Mouse (Mus musculus): ENCODE measurements around the gene Prss3. TPM values are rescaled to one million over a fixed set of nuclear protein-coding genes. Genes with fewer than 3 reads are reported as not detected.
"Not testable (repeated sequence)": the region's sequence is repeated elsewhere in the genome, so short reads cannot be mapped to it uniquely, and the experiment has no call there.

The Prss3 gene
- total RNA-seq (2021): not detected
- long read RNA-seq, experiment 1: 0 reads
- long read RNA-seq, experiment 2: 0 reads

DNA sequence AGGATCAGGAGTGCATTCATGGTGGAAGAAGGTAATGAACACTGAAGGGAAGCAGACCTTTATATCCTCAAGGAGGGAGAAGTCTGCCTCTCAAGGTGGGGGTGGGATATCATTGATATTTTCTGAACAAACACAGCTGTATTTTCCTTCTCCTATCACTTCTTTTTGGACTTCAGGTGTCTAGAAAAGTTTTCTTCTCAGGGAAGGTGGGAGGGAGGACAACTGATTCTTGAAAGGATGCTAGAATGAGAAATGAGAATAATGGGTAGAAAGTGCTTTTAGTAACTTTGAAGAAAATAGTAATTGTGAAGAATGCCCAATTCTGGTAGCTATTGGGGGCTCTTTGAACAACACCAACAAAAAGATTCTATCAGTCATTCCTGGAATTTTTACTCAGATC, at the start of gene Prss3:
Gene Prss3, minus strand, starts transcription at position 101 of the 400 bp plus-strand sequence.
- intact Hi-C loops (cut with DNase I); DNase-seq (ENCODE audit: extremely low spot score in 1 of 2, low spot score in 2 of 2); H3K4me3 ChIP-seq; H3K27ac ChIP-seq: not testable (repeated sequence)

DNA sequence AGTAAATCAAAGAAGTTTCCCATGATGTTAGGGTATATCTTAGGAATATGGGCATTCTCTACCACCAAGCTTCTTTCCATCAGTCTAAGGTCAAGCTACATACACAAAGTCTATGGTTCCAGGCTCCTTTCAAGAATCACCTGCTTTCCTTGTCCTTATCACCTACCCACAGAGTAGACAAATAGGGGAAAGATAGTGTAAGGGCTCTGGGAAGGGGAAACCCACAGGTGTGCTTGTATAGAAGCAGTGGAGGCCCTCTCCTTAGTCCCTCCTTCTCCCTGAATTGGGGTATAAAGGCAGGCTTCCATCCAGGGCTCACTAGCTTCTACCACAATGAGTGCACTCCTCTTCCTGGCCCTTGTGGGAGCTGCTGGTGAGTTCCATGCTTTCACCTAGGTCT, 14.6 kb upstream of the Prss3 start, which contains the start of gene Gm5771:
Gene Gm5771, plus strand, starts transcription at position 301 of the 400 bp plus-strand sequence.
- H3K4me3 ChIP-seq; DNase-seq (ENCODE audit: extremely low spot score in 1 of 2, low spot score in 2 of 2); H3K27ac ChIP-seq; intact Hi-C loops (cut with DNase I): not testable (repeated sequence)

DNA sequence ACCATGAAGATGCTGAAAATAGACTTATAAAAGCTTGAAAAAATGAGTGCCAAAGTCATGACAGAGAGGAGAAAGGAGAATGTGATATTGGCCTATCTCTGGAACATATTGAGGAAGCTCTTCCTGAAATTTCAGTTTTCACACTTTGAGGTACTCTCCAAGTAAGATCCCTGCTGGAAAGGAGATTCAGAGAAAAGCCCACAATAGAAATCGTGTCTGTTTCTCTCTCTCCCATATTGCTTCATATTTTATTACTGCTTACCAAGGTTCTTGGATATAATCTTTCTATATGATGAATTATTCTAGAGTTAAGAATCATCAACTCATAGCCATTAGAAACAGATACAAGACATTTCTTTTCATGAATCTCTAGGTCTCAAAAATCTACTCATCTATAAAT, 14.2 kb upstream of the Prss3 start:
- H3K4me3 ChIP-seq; DNase-seq (ENCODE audit: extremely low spot score in 1 of 2, low spot score in 2 of 2); H3K27ac ChIP-seq; intact Hi-C loops (cut with DNase I): not testable (repeated sequence)

DNA sequence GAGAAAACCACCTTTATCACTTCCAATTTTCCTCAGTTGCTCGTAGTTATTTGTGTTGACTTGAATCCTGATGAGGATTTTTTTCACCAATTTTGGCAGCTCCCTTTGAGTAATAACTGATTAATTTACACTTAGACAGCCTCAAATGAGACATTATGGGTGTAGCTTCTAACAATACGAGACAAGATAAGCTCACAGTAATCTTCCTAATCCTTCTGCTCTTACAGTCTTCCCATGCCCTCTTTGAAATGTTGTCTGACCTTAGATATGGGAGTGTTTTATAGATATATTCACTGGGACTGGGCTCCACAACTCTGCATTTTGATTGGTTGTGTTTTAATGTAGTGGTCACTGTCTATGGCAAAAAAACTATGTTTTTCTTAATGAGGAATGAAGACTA, 9.3 kb upstream of the Prss3 start:
- TF ChIP-seq CTCF (IDR thresholded peaks at IDR 0.05): no peak
- Histone ChIP-seq H3K4me3 (no peak overlapping the region), H3K27ac (no peak overlapping the region)
- intact Hi-C loops (cut with DNase I): no loop called here
- DNase-seq (ENCODE audit: extremely low spot score in 1 of 2, low spot score in 2 of 2): no peak

DNA sequence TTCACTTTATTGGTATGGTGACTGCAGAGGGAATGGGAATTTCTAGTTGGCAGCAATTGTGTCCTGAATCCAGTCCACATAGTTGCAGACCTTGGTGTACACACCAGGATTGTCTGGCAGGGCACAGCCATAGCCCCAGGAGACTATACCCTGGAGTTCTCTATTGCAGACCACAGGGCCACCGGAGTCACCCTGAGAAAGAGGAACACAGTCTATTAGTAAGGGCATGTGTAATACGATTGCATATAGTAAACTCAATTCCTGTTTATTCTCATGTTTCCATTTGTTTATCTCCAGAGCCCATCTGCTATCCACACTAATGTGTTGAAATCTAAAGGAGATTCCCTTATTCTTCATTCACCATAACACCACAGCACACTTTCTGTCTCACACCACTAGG, 3.7 kb downstream of the Prss3 start:
- DNase-seq (ENCODE audit: extremely low spot score in 1 of 2, low spot score in 2 of 2); H3K4me3 ChIP-seq; intact Hi-C loops (cut with DNase I); H3K27ac ChIP-seq: not testable (repeated sequence)

DNA sequence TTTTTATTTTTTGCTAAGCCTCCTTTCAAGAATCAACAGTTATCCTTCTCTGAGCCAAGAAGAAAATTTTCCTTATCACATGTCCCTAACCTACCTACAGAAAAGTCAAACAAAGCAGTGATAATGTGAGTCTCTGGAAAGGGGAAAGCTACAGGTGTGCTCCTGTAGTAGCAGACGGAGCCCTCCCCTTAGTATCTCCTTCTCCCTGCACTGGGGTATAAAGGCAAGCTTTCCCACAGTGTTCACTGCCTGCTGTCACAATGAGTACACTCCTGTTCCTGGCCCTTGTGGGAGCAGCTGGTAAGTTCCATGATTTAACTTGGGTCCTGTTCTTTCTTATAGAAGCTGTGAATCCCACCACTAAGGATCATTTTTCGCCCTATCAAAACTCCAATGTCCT, 23.5 kb downstream of the Prss3 start, which contains the start of gene Try10:
Gene Try10, plus strand, starts transcription at position 174 of the 400 bp plus-strand sequence.
- no peak within 1 kb of the TSS for H3K4me3 ChIP-seq
- intact Hi-C loops (cut with DNase I): no loop called here

More for the DNA sequence above, 23.5 kb downstream of the Prss3 start, which contains the start of gene Try10:
- no peak within 1 kb of the TSS for H3K27ac ChIP-seq
- TF ChIP-seq CTCF (IDR thresholded peaks at IDR 0.05): no peak
- no peak for DNase-seq (ENCODE audit: extremely low spot score in 1 of 2, low spot score in 2 of 2)

Other genes starting within 250 kb of the Prss3 start
- not detected for gene Try4, start 75.4 kb downstream of the Prss3 start, total RNA-seq (2021)
- gene Try5, start 60.8 kb downstream of the Prss3 start, total RNA-seq (2021): not detected
- not detected for gene Try10, start 23.6 kb downstream of the Prss3 start, total RNA-seq (2021)
- gene Gm5771, start 14.7 kb upstream of the Prss3 start, total RNA-seq (2021): not detected
- under 1 TPM; 0.56 to 0.68 TPM for gene Gm10334, start 68.5 kb upstream of the Prss3 start, total RNA-seq (2021)
- gene Prss1, start 81.3 kb upstream of the Prss3 start, total RNA-seq (2021): not detected
- gene Prss2, start 144.1 kb upstream of the Prss3 start, total RNA-seq (2021): not detected
- 100 to 1,000 TPM; 118 to 130 TPM for gene Ephb6, start 227.8 kb upstream of the Prss3 start, total RNA-seq (2021)

All from left cerebral cortex, adult 2 months (tissue).